Mouse (Mus musculus) R1 (cell line): ENCODE data around the gene Acadm.

ENCODE experiments used
- DNase-seq: peaks from one replicate; pipeline ENCODE4 v3.0.0-alpha.2; 2018; ENCODE audit warnings: low read depth, low spot score

Acadm gene

GRCm38 (mm10) chr3:153904586-153904985 is 39.8 kb downstream of the Acadm start:
- DNase-seq: peak; percentile 85

- no peak for DNase-seq
Observed at GRCm38 (mm10) chr3:153902595-153902994, 41.8 kb downstream of the Acadm start.

GRCm38 (mm10) chr3:153901904-153902303 is 42.5 kb downstream of the Acadm start:
- DNase-seq: no peak

GRCm38 (mm10) chr3:153897216-153897615 is 47.2 kb downstream of the Acadm start:
- no peak for DNase-seq

- DNase-seq: no peak
Observed at GRCm38 (mm10) chr3:153895454-153895853, 49.0 kb downstream of the Acadm start.

GRCm38 (mm10) chr3:153889188-153889781 is 55.1 kb downstream of the Acadm start:
- no peak for DNase-seq

- DNase-seq: no peak
Observed at GRCm38 (mm10) chr3:153888141-153888540, 56.3 kb downstream of the Acadm start.

GRCm38 (mm10) chr3:153886296-153886695 is 58.1 kb downstream of the Acadm start:
- DNase-seq: no peak
